Mouse (Mus musculus): Measurements from ENCODE around the gene Irf8.

DNA sequence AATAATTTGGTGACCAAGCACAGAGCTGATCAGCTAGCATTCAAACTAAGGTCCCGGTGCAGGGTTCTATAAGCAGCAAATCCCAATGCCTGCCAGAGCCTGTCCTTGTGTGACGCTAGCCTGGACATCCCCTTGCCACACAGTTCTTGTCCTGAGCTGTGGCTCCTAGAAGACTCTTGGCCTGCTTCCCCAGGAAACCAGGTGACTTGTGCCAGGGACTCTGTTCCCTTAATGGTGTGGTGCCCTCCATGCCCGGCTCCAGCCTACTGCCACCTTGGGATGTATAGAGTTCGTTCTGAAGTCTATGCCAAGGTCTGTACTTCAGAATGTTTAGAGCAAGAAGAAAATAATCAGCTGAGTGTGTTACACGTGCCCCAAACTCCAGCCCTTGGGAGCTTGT is 49.6 kb upstream of the Irf8 start:
- TF ChIP-seq POLR2A (IDR thresholded peaks at IDR 0.05; ENCODE audit: control insufficient read depth in 1 of 2, insufficient read depth in 1 of 2, low read depth in 1 of 2, low read length in 2 of 2, poor library complexity in 1 of 2): no peak
- TF ChIP-seq HCFC1 (IDR thresholded peaks at IDR 0.05; ENCODE audit: low read depth, low read length): no peak
- no peak for TF ChIP-seq CTCF (IDR thresholded peaks at IDR 0.05 in 2 of 3, conservative IDR thresholded peaks at IDR 0.05 in 1 of 3; ENCODE audit: control insufficient read depth in 1 of 3, insufficient read depth in 1 of 3, low read depth in 2 of 3, low read length in 3 of 3, poor library complexity in 1 of 3, severe bottlenecking in 1 of 3)
- no peak for TF ChIP-seq ZNF384 (IDR thresholded peaks at IDR 0.05; ENCODE audit: low read depth, low read length)
- no peak for TF ChIP-seq EP300 (IDR thresholded peaks at IDR 0.05; ENCODE audit: low read depth in 1 of 2, low read length in 2 of 2)
- TF ChIP-seq E2F4 (IDR thresholded peaks at IDR 0.05; ENCODE audit: borderline replicate concordance, low read depth, low read length): no peak
- TF ChIP-seq GATA1 (IDR thresholded peaks at IDR 0.05; ENCODE audit: low read depth, low read length): no peak
- TF ChIP-seq MAX (IDR thresholded peaks at IDR 0.05; ENCODE audit: low read length): no peak
- TF ChIP-seq ZC3H11A (IDR thresholded peaks at IDR 0.05; ENCODE audit: low read depth, low read length): no peak
- no peak for TF ChIP-seq MYC (IDR thresholded peaks at IDR 0.05; ENCODE audit: low read depth, low read length)
- no peak for TF ChIP-seq TBP (IDR thresholded peaks at IDR 0.05; ENCODE audit: low read depth, low read length)

All from MEL (cell line).